Mouse (Mus musculus) bone marrow, adult 2 months (tissue): ENCODE measurements around the gene Usp25. TPM values are rescaled to one million over a fixed set of nuclear protein-coding genes. Genes with fewer than 3 reads are reported as not detected.

Experiments
- H3K27ac ChIP-seq: fragments of 200-500 bp; 2 replicates; pipeline ENCODE4 v1.5.1; 2012; ENCODE audit warnings: low read depth, mild to moderate bottlenecking, control low read depth, inconsistent platforms, low read length; ENCODE audit not compliant: control insufficient read depth, poor library complexity, insufficient read depth
- H3K4me1 ChIP-seq: fragments of 200-500 bp; 2 replicates; pipeline ENCODE4 v1.6.1; 2011; ENCODE audit warnings: low read length; ENCODE audit not compliant: control insufficient read depth, insufficient read depth
- H3K4me3 ChIP-seq: fragments of 200-500 bp; replicated peaks from 2 replicates; pipeline ENCODE3; 2011; ENCODE audit warnings: mild to moderate bottlenecking, low read depth, low read length, control low read depth; ENCODE audit not compliant: control insufficient read depth
- CTCF ChIP-seq: fragments of 200-500 bp; IDR thresholded peaks from 2 replicates; pipeline ENCODE4 v1.5.1; 2011; ENCODE audit warnings: low read length, control low read depth; ENCODE audit not compliant: control insufficient read depth, insufficient read depth
- POLR2A ChIP-seq: fragments of 200-500 bp; IDR thresholded peaks from 2 replicates; pipeline ENCODE4 v1.6.1; 2011; ENCODE audit warnings: low read depth, mild to moderate bottlenecking, control low read depth, low read length, borderline replicate concordance; ENCODE audit not compliant: control insufficient read depth
- WGBS: fragments of 180-500 bp; shearing (Covaris S2); methylation state at CpG from one replicate; pipeline ENCODE4 v1.1.7; 2018; 5-methylcytosine and 5-hydroxymethylcytosine counted together
- polyA plus RNA-seq: library from polyadenylated mRNA; stranded (reverse); fragments of >200 nt; gene quantifications from 2 replicates; pipeline ENCODE4 v1.2.4, GENCODE M21; 2011; ENCODE audit warnings: low replicate concordance; ENCODE audit not compliant: missing spikeins, insufficient read depth, insufficient read length

Gene Usp25
- polyA plus RNA-seq, 1 experiment: 54.2 TPM

DNA sequence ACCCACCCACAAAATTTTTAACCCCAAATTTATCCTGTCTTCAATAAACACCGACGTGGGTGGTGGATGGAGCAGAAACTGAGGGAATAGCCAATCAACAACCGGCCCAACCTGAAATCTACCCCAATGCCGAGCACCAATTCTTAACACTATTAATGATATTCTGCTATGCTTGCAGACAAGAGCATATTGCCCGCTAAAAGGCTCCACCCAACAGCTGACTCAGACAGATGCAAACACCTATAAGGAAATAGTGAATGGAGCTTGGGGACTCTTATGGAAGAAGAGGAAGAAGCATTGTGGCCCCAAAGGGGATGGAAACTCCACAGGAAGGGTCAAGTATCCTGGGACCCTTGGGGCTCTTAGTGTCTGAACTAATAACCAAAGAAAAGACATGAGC is 133.3 kb downstream of the Usp25 start:
- Histone ChIP-seq H3K4me1 (no peaks in the 10 kb centered on the region), H3K27ac (no peak overlapping the region), H3K4me3 (no peak overlapping the region)
- 85% methylated on average over 5 of the region's 5 CpGs for WGBS
- TF ChIP-seq POLR2A: no peak
- TF ChIP-seq CTCF: no peak

DNA sequence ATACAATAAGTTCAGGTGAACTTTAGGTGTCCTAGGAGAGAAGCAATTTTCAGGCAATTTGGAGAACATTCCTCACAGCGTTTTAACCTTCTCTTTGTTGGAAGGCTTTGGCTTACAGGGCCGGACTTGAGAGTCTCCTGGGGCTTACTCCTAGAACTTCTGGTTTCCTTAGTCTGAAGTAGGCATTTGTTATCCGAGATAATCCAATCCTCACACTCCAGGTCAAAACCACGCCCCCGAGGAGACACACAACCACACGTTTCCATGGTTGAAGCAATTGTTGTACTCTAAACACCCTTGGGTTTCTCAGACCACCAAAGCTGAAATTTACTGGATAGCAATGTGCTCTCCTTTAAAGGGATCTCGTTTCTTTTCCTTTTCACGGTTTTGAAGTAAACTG is 136.8 kb downstream of the Usp25 start:
- TF ChIP-seq CTCF (no peak), POLR2A (no peak)
- no peaks in the 10 kb centered on the region for H3K4me1 ChIP-seq
- WGBS: 73% methylated on average over 8 of the region's 8 CpGs
- no peak overlapping the region for H3K27ac ChIP-seq
- H3K4me3 ChIP-seq: no peak overlapping the region

DNA sequence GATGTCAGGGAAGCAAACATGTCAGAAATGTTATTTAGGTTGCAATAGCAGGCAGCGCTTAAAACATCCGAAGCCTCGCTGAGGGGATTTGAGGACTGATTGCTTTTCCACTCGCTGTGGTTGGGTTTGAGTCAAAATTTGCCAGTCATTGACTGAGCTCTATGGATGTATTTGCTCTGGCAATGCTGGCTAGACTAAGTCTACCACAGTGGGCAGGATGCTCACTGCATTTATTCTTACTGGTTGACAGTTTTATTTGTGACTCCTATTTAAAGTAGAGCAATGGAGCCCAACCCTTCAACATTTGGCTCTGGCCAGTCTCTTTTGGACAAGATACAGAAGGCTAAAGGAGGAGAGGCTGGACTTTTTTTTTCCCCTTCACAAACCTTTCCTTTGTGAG is 137.4 kb downstream of the Usp25 start:
- 94% methylated on average over 4 of the region's 4 CpGs for WGBS
- no peaks in the 10 kb centered on the region for H3K4me1 ChIP-seq
- H3K4me3 ChIP-seq: no peak overlapping the region
- TF ChIP-seq CTCF: no peak
- no peak for TF ChIP-seq POLR2A
- H3K27ac ChIP-seq: no peak overlapping the region

DNA sequence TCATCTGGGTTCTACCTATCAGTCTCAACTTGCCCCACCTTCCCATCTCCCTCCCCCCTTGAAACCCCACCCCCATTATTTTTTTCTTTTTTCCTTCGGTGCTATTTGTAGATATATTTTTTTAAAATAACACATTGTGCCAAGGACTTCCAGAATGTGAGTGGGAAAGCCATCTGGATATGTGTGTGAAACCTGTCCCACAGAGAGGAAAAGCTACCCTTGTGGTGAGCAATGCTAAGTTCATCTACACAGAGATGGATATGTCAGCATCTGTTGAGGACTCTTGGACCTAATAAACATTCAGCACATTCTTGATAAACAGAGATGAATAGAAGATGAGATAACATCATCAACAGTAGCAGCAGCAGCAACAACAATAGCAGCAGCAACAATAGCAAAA is 138.8 kb downstream of the Usp25 start:
- TF ChIP-seq CTCF (no peak), POLR2A (no peak)
- H3K4me3 ChIP-seq: no peak overlapping the region
- WGBS: 79% methylated on average over 1 of the region's 1 CpGs
- no peaks in the 10 kb centered on the region for H3K4me1 ChIP-seq
- H3K27ac ChIP-seq: no peak overlapping the region

DNA sequence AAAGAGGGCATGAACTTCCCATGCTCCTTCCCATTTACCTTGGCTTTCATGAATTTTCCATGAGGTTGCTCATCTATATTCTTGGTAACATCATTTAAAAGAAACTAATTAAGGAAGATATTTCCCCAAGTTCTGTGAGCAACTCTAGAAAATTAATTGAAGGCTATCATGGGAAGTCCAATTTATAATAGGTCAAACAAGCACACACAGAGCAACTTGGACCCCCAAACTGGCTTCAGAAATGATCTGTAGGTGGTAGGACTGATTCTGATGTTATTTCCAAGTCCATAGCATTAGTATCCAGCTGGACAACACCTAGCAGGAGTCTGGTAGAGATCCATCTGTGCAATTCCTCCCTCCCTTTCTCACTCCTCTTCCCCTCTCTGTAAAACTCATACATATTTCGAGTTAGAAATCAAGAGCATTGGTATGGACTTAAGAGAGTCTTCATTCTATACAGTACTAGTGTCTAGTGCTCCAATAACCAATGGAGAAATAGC is 139.8 kb downstream of the Usp25 start:
- Histone ChIP-seq H3K4me1 (no peaks in the 10 kb centered on the region), H3K4me3 (no peak overlapping the region), H3K27ac (no peak overlapping the region)
- WGBS: 39% methylated on average over 1 of the region's 1 CpGs
- TF ChIP-seq CTCF (no peak), POLR2A (no peak)

DNA sequence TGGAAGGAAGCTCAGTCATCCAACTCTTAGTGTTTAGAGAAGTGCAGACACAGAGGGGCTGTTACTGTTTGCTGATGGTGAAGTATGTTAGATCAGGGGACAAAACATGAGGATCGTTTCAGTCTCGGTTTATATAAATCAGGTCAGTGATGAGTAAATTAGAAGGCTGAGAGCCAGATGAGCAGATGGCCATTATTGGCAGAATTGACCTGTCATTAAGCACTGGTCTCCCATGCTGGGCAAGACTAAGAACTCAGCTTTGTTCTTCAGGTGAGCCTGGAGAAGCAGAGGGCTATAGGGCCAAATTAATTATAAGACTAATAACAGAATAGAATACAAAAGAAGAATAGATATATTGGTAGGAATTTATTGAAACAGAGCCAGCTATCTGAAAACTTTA is 140.3 kb downstream of the Usp25 start:
- WGBS: 98% methylated on average over 2 of the region's 2 CpGs
- no peak overlapping the region for H3K4me3 ChIP-seq
- no peak overlapping the region for H3K27ac ChIP-seq
- TF ChIP-seq POLR2A: no peak
- TF ChIP-seq CTCF: no peak
- no peaks in the 10 kb centered on the region for H3K4me1 ChIP-seq

DNA sequence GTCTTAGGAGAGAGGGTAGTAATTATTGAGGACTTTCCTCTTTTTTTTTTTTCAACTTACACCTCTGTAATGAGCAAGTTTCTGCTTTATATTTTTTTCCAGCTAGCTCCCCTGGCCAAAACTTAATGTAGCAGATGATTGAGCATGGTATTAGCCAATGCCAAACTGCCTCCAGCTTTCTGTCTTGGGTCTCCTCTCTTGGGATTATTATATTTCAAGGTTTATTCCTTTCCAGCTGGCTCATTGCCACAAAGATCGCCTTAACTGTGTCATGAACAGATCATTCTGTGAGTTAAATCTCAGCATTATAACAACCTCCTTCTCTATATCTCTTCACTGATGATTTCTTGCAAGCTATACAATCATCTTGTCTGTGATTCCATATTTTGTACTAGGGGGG is 141.3 kb downstream of the Usp25 start:
- no peak overlapping the region for H3K4me3 ChIP-seq
- TF ChIP-seq POLR2A (no peak), CTCF (no peak)
- H3K4me1 ChIP-seq: no peaks in the 10 kb centered on the region
- WGBS: 74% methylated on average over 1 of the region's 1 CpGs
- no peak overlapping the region for H3K27ac ChIP-seq
